Mouse (Mus musculus) liver, adult 2 months (tissue): ENCODE data around the gene Ttc32. TPM values are rescaled to one million over a fixed set of nuclear protein-coding genes. Genes with fewer than 3 reads are reported as not detected.

Experiments
- DNase-seq: peaks from one replicate; pipeline ENCODE4 v3.0.0-alpha.2; 2011; ENCODE audit warnings: low read depth, low spot score; ENCODE audit errors: extremely low read depth
- H3K27ac ChIP-seq: fragments of 200-500 bp; replicated peaks from 2 replicates; pipeline ENCODE4 v1.5.1; 2012; ENCODE audit warnings: low read depth, mild to moderate bottlenecking, control low read depth, inconsistent platforms, low read length; ENCODE audit not compliant: insufficient read depth
- H3K27me3 ChIP-seq: fragments of 200-500 bp; 2 replicates; pipeline ENCODE4 v1.6.1; 2012; ENCODE audit warnings: mild to moderate bottlenecking, moderate library complexity, low read length, inconsistent platforms; ENCODE audit not compliant: control insufficient read depth, insufficient read depth
- H3K36me3 ChIP-seq: fragments of 200-500 bp; 2 replicates; pipeline ENCODE4 v1.6.1; 2012; ENCODE audit warnings: low read length, inconsistent platforms; ENCODE audit not compliant: control insufficient read depth, insufficient read depth
- H3K4me1 ChIP-seq: fragments of 200-500 bp; 2 replicates; pipeline ENCODE4 v1.6.1; 2011; ENCODE audit warnings: low read length; ENCODE audit not compliant: control insufficient read depth, insufficient read depth
- H3K4me3 ChIP-seq: fragments of 200-500 bp; 2 replicates; pipeline ENCODE4 v1.5.1; 2011; ENCODE audit warnings: low read depth, mild to moderate bottlenecking, control low read depth, low read length, moderate library complexity; ENCODE audit not compliant: insufficient read depth
- H3K79me2 ChIP-seq: fragments of 200-500 bp; 2 replicates; pipeline ENCODE4 v1.6.1; 2012; ENCODE audit warnings: inconsistent platforms, mild to moderate bottlenecking, low read length, moderate library complexity; ENCODE audit not compliant: control insufficient read depth, insufficient read depth
- H3K9ac ChIP-seq: fragments of 200-500 bp; 2 replicates; pipeline ENCODE4 v1.6.1; 2012; ENCODE audit warnings: low read depth, mild to moderate bottlenecking, control low read depth, inconsistent platforms, low read length
- CTCF ChIP-seq: fragments of 200-500 bp; IDR thresholded peaks from 2 replicates; pipeline ENCODE4 v1.5.1; 2011; ENCODE audit warnings: low read depth, low read length, control low read depth
- POLR2A ChIP-seq: fragments of 200-500 bp; IDR thresholded peaks from 2 replicates; pipeline ENCODE4 v1.6.1; 2011; ENCODE audit warnings: low read length, control low read depth; ENCODE audit not compliant: insufficient read depth; ENCODE audit errors: extremely low read depth
- WGBS: fragments of 180-500 bp; shearing (Covaris S2); methylation state at CpG from one replicate; pipeline ENCODE4 v1.1.7; 2018; 5-methylcytosine and 5-hydroxymethylcytosine counted together
- polyA plus RNA-seq: library from polyadenylated mRNA; depleted of rRNA; stranded (reverse); fragments of >200 nt; gene quantifications from 2 replicates; pipeline ENCODE4 v1.2.3, GENCODE M21; 2012; rRNA removed
- total RNA-seq: library from RNA; depleted of rRNA; stranded (reverse); fragments of >200 nt; gene quantifications from 2 replicates; pipeline ENCODE4 v1.2.3, GENCODE M21; 2014; rRNA removed

Ttc32 gene
- total and polyA plus RNA-seq, 2 experiments: 13.8 to 22.1 TPM

DNA sequence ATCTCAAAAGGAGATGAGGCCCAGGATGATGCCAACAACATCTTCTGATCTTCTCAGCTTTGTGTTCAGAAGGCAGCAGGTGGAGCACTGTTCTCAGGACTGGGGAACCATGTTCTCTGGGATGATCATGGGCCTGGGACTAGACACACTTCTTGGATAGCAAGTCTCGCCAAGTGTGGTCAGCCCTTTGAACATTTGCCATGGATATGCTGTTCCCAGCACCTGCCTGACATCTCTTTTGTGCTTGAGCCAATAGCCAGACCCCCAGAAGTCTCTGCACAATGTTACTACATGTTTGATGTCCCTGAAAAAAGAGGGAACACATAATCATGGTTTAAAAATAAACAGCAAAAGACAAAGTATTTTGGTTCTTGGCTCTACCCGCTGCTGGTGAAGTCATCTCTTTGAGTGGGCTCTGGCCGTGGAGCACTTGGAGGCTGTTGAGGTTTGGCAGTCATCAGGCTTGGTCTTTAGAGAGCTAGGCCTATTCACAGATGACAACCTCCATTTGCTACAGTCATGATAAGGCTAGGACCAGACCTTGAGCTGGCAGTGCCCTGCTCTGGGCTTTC, 47.8 kb downstream of the Ttc32 start:
- DNase-seq: no peak
- no peak for TF ChIP-seq POLR2A
- TF ChIP-seq CTCF: no peak
- Histone ChIP-seq H3K4me1 (no peaks in the 10 kb centered on the region; the same call in 1 of the 2 replicates), H3K9ac (no peak overlapping the region), H3K27ac (no peak overlapping the region), H3K36me3 (no peaks in the 10 kb centered on the region), H3K4me3 (no peak overlapping the region), H3K79me2 (no peaks in the 10 kb centered on the region), H3K27me3 (no peaks in the 10 kb centered on the region)
- WGBS: 91% methylated on average over 3 of the region's 3 CpGs

DNA sequence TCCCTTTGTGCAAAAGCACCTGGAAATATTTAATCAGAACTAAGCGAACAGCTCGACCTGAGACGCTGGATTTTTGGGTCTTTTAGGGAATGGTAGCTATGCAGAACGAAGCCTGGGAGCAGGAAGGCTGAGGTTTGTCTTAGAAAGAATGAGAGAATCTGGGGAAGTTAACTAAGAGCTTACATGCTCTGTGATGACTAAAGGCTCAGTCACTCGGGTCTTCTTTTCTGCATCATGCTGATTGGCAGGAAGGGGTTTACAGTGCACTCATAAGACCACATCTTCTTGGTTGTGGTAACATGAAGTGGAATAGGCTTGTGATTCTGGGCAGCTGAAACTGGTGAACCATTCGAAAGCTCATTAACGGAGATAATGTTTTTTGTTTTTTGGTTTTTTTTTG, 60.4 kb downstream of the Ttc32 start:
- no peak overlapping the region for H3K4me3 ChIP-seq
- DNase-seq: no peak
- H3K4me1 ChIP-seq: no peaks in the 10 kb centered on the region
- no peaks in the 10 kb centered on the region for H3K36me3 ChIP-seq
- H3K27ac ChIP-seq: no peak overlapping the region
- H3K27me3 ChIP-seq: no peaks in the 10 kb centered on the region
- no peaks in the 10 kb centered on the region for H3K79me2 ChIP-seq
- H3K9ac ChIP-seq: no peak overlapping the region
- TF ChIP-seq CTCF (no peak), POLR2A (no peak)
- WGBS: 56% methylated on average over 7 of the region's 7 CpGs

Other genes with a start within 250 kb of the Ttc32 start
- 197 and 202 TPM in 2 replicates for gene Laptm4a, start 108.3 kb upstream of the Ttc32 start, total RNA-seq
- gene Laptm4a, start 108.3 kb upstream of the Ttc32 start, polyA plus RNA-seq: 155 TPM in 2 replicates
- gene Matn3, start 82.1 kb upstream of the Ttc32 start, total RNA-seq: not detected in 2 replicates
- not detected in 2 replicates for gene Matn3, start 82.1 kb upstream of the Ttc32 start, polyA plus RNA-seq
- gene Wdr35, start 56.1 kb upstream of the Ttc32 start, total RNA-seq: 2.9 and 3.0 TPM in 2 replicates
- 0.36 and 0.59 TPM in 2 replicates for gene Wdr35, start 56.1 kb upstream of the Ttc32 start, polyA plus RNA-seq